Comparison of ENCODE assay signal across 13 mouse cellular contexts in the genomic region with DNA sequence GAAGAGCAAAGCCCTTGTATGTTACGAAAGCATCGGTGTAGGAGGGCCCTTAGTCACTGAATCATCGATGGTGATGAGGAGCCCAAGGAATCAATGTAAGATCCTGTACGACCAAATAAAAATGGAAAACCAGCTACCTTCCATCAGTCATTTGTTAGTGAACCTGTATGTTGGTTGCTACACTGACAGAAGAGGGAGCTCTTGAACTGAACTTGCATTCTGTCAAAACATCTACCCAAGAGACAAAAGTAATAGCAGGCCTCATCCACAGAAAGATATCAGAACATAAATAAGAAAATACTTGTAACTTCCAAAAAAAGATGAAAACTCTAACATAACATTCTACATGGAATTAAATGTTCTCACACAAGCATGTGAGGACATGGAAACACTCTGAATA. TPM values are rescaled to one million over a fixed set of nuclear protein-coding genes. Genes with fewer than 3 reads are reported as not detected.
A peak's percentile ranks its signal among the peaks of the same experiment; 100 is the strongest.
DNase-seq lines count a peak whose midpoint lies in the region; ATAC-seq and TF ChIP-seq lines count a peak whose summit lies in the region.
"Had no signal": no experiment of that assay in that cellular context is flagged by ENCODE, and none has a peak within 500 bp of the region (broad histone marks: within the 10 kb centered on the region; RNA-seq: fewer than 3 reads in every experiment).

No protein-coding gene starts in this region.

- no peak for TF ChIP-seq EP300 in stomach, postnatal 0 days (optimal IDR thresholded peaks at IDR 0.05)

- H3K27ac ChIP-seq in kidney, embryonic 15.5 days: no peak overlapping the region
- no peak overlapping the region for H3K27ac ChIP-seq in midbrain, embryonic 14.5 days (replicated peaks; ENCODE audit: low read depth, low read length)
- H3K27ac ChIP-seq in midbrain, embryonic 15.5 days: no peak overlapping the region
- no peak overlapping the region for H3K27ac ChIP-seq in stomach, postnatal 0 days (replicated peaks)
- H3K27ac ChIP-seq: hindbrain, embryonic 15.5 days; limb, embryonic 15.5 days; stomach, embryonic 15.5 days had no signal

- H3K9me3 ChIP-seq in kidney, embryonic 15.5 days (replicated peaks): no peaks in the 10 kb centered on the region
- H3K9me3 ChIP-seq in midbrain, embryonic 14.5 days (ENCODE audit: control insufficient read depth, low read length): no peaks in the 10 kb centered on the region
- no peaks in the 10 kb centered on the region for H3K9me3 ChIP-seq in midbrain, embryonic 15.5 days
- no peaks in the 10 kb centered on the region for H3K9me3 ChIP-seq in stomach, postnatal 0 days (ENCODE audit: control insufficient read depth, low read length)
- H3K9me3 ChIP-seq: hindbrain, embryonic 15.5 days; limb, embryonic 15.5 days; stomach, embryonic 15.5 days had no signal

- no peak for ATAC-seq in kidney, embryonic 15.5 days (replicated peaks; ENCODE audit: low FRiP score)
- ATAC-seq in midbrain, embryonic 14.5 days (ENCODE audit: low FRiP score, low TSS enrichment): no peak
- ATAC-seq in midbrain, embryonic 15.5 days (replicated peaks): no peak
- no peak for ATAC-seq in stomach, postnatal 0 days (ENCODE audit: low FRiP score, low TSS enrichment)

- H3K4me1 ChIP-seq in kidney, embryonic 15.5 days: no peaks in the 10 kb centered on the region
- no peaks in the 10 kb centered on the region for H3K4me1 ChIP-seq in midbrain, embryonic 14.5 days (ENCODE audit: control insufficient read depth, insufficient read depth, low read length)
- no peaks in the 10 kb centered on the region for H3K4me1 ChIP-seq in midbrain, embryonic 15.5 days
- H3K4me1 ChIP-seq in stomach, postnatal 0 days (replicated peaks; ENCODE audit: control insufficient read depth, insufficient read depth): no peaks in the 10 kb centered on the region
- H3K4me1 ChIP-seq: hindbrain, embryonic 15.5 days; limb, embryonic 15.5 days; stomach, embryonic 15.5 days had no signal

- H3K9ac ChIP-seq in kidney, embryonic 15.5 days: no peak overlapping the region
- H3K9ac ChIP-seq in midbrain, embryonic 14.5 days (replicated peaks; ENCODE audit: low read length): no peak overlapping the region
- no peak overlapping the region for H3K9ac ChIP-seq in midbrain, embryonic 15.5 days
- H3K9ac ChIP-seq in stomach, postnatal 0 days (ENCODE audit: low read length): no peak overlapping the region
- H3K9ac ChIP-seq: hindbrain, embryonic 15.5 days; limb, embryonic 15.5 days; stomach, embryonic 15.5 days had no signal

- H3K36me3 ChIP-seq in kidney, embryonic 15.5 days: no peaks in the 10 kb centered on the region
- H3K36me3 ChIP-seq in midbrain, embryonic 14.5 days (ENCODE audit: control insufficient read depth, insufficient read depth, low read length): no peaks in the 10 kb centered on the region
- H3K36me3 ChIP-seq in midbrain, embryonic 15.5 days (replicated peaks): no peaks in the 10 kb centered on the region
- H3K36me3 ChIP-seq in stomach, postnatal 0 days (ENCODE audit: control insufficient read depth, insufficient read depth, low read length): no peaks in the 10 kb centered on the region
- H3K36me3 ChIP-seq: hindbrain, embryonic 15.5 days; limb, embryonic 15.5 days; stomach, embryonic 15.5 days had no signal

- H3K4me2 ChIP-seq in kidney, embryonic 15.5 days: no peak overlapping the region
- H3K4me2 ChIP-seq in midbrain, embryonic 14.5 days (ENCODE audit: low read length): no peak overlapping the region
- H3K4me2 ChIP-seq in midbrain, embryonic 15.5 days: no peak overlapping the region
- H3K4me2 ChIP-seq in stomach, postnatal 0 days (replicated peaks; ENCODE audit: low read depth): no peak overlapping the region
- H3K4me2 ChIP-seq: hindbrain, embryonic 15.5 days; limb, embryonic 15.5 days; stomach, embryonic 15.5 days had no signal

- TF ChIP-seq CTCF in stomach, postnatal 0 days (IDR thresholded peaks at IDR 0.05; ENCODE audit: low read depth): peak; percentile 51

- DNase-seq in kidney, adult 9 months: peak; percentile 32
- peak; percentile 39 for DNase-seq in midbrain, embryonic 14.5 days
- peak; percentile 69 for DNase-seq in brain, adult 2 months (ENCODE audit: low read depth, low spot score)
- DNase-seq in stomach, postnatal 0 days (ENCODE audit: low spot score): no peak
- DNase-seq in right cerebral cortex, postnatal 4 days: no peak
- no peak for DNase-seq in left cerebral cortex, adult 11 months (ENCODE audit: low spot score)
- DNase-seq: cerebellum, adult 9-10 months had no signal

- no peak overlapping the region for H3K4me3 ChIP-seq in kidney, embryonic 15.5 days (replicated peaks)
- no peak overlapping the region for H3K4me3 ChIP-seq in midbrain, embryonic 14.5 days (replicated peaks; ENCODE audit: low read depth, low read length)
- no peak overlapping the region for H3K4me3 ChIP-seq in midbrain, embryonic 15.5 days
- no peak overlapping the region for H3K4me3 ChIP-seq in stomach, postnatal 0 days (ENCODE audit: low read depth, low read length)
- H3K4me3 ChIP-seq: hindbrain, embryonic 15.5 days; limb, embryonic 15.5 days; stomach, embryonic 15.5 days had no signal

- WGBS in kidney, embryonic 15.5 days: 87% methylated on average over 4 of the region's 4 CpGs
- WGBS in midbrain, embryonic 14.5 days: 88% methylated on average over 4 of the region's 4 CpGs
- WGBS in midbrain, embryonic 15.5 days: 82% methylated on average over 4 of the region's 4 CpGs
- 81% methylated on average over 4 of the region's 4 CpGs for WGBS in stomach, postnatal 0 days

- no peaks in the 10 kb centered on the region for H3K27me3 ChIP-seq in kidney, embryonic 15.5 days
- H3K27me3 ChIP-seq in midbrain, embryonic 14.5 days (ENCODE audit: control insufficient read depth, insufficient read depth, low read length): no peaks in the 10 kb centered on the region
- H3K27me3 ChIP-seq in midbrain, embryonic 15.5 days (replicated peaks): no peaks in the 10 kb centered on the region
- no peaks in the 10 kb centered on the region for H3K27me3 ChIP-seq in stomach, postnatal 0 days (ENCODE audit: control insufficient read depth, insufficient read depth, low read length)
- H3K27me3 ChIP-seq: hindbrain, embryonic 15.5 days; limb, embryonic 15.5 days; stomach, embryonic 15.5 days had no signal

RNA-seq across cellular contexts. Expression of a gene that starts 24.4 kb away (rescaled TPM):
- polyA plus RNA-seq in kidney, embryonic 15.5 days (2015; fragmentation: Nextera tagmentation; extraction: Ambion mirVana): 0.19 TPM in 1 of 2 replicates, not detected in the other
- not detected in 2 replicates for polyA plus RNA-seq in midbrain, embryonic 14.5 days (2014; fragmentation: Nextera tagmentation; extraction: Ambion mirVana)
- 0.14 TPM in 1 of 2 replicates, not detected in the other for polyA plus RNA-seq in midbrain, embryonic 15.5 days (2015; fragmentation: Nextera tagmentation; extraction: Ambion mirVana)
- not detected in 2 replicates for polyA plus RNA-seq in stomach, postnatal 0 days (2015; fragmentation: Nextera tagmentation; extraction: Ambion mirVana)
- polyA plus RNA-seq: heart, embryonic 14.5 days; stomach, embryonic 15.5 days had no signal

RNA-seq across cellular contexts. Expression of a gene that starts 39.8 kb away (rescaled TPM):
- 1.6 and 1.7 TPM in 2 replicates for polyA plus RNA-seq in kidney, embryonic 15.5 days (2015; fragmentation: Nextera tagmentation; extraction: Ambion mirVana)
- polyA plus RNA-seq in midbrain, embryonic 14.5 days (2014; fragmentation: Nextera tagmentation; extraction: Ambion mirVana): 3.7 and 4.1 TPM in 2 replicates
- polyA plus RNA-seq in midbrain, embryonic 15.5 days (2015; fragmentation: Nextera tagmentation; extraction: Ambion mirVana): 6.1 and 6.2 TPM in 2 replicates
- polyA plus RNA-seq in stomach, postnatal 0 days (2015; fragmentation: Nextera tagmentation; extraction: Ambion mirVana): 0.50 and 0.64 TPM in 2 replicates

Comparison
In these comparisons a context has a peak if more than half of its experiments do, and no peak if none do; other contexts are left out.
1. DNase-seq: peak in kidney, adult 9 months (single experiment), midbrain, embryonic 14.5 days (single experiment) and brain, adult 2 months (single experiment); none in stomach, postnatal 0 days (single experiment), right cerebral cortex, postnatal 4 days (single experiment) and left cerebral cortex, adult 11 months (single experiment).